Mouse (Mus musculus): ENCODE measurements around the gene Cyp46a1. TPM values are rescaled to one million over a fixed set of nuclear protein-coding genes. Genes with fewer than 3 reads are reported as not detected.

Gene Cyp46a1
- polyA plus RNA-seq, 1 experiment from 2014 or later, result 6.5 TPM

DNA sequence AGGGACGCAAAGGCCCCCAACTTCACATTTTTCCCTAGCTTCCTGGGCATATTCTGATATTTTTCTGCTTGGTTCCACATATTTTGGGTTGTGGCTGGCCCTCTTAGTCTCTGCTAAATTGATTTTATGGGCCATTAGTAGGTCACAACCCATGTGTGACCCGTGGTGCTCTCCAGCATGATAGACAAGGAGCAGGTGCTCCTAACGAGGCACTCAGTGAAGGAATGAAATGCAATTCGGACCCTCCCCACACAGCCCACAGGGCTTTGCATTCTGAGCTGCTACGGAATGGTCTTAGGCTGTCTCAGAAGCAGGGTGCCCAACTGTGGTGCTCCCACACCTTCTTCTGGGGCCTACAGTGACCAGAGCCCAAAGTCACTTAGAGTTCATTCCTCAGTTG is 74.9 kb downstream of the Cyp46a1 start:
- Histone ChIP-seq H3K4me3 (no peak overlapping the region), H3K9me3 (no peaks in the 10 kb centered on the region), H3K4me2 (no peak overlapping the region), H3K27me3 (replicated peaks) (no peaks in the 10 kb centered on the region), H3K36me3 (no peaks in the 10 kb centered on the region), H3K9ac (no peak overlapping the region), H3K4me1 (peaks cover 30% of the 10 kb centered on the region), H3K27ac (replicated peaks) (no peak overlapping the region)
- WGBS, result 72% methylated on average over 5 of the region's 5 CpGs
- no peak for ATAC-seq (ENCODE audit: extremely low read depth, insufficient number of reproducible peaks, low FRiP score, low TSS enrichment)

DNA sequence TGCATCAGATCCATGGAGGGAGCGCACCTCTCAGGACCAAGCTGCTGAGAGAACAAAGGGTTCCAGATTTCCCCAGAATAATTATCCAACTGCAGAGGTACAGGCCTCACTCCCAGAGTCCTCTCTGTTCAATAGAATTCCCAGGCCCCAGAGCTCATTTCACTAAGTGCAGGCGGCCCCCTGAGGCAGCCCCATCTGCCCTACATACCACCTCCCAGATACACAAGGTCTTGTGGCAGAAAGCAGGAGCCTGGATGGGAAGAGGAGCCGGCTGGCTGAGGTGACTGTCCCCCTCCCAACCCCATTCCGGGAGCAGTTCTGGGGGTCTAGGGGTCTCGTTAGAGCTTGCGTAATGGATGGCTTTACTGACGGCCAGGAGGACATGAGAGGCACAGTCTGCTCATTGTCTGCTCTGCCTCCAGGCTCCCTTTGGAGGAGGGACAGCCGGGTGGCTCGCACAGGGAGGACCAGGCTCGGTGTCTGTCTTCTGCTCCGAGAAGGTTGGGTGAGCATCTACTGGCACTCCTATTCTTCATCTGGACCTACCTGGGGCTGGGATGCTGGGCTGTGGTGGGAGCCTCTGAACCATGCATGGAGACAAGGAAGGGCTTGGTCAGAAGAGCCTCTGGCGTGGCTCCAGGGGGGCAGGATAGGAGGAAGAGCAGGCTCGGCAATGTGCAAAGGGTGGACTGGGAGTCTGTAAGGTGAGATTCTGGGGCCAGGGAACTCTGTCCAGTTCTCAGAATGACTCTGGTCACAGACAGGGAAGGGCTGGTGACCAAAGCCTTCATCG is 76.4 kb downstream of the Cyp46a1 start:
- ATAC-seq (ENCODE audit: extremely low read depth, insufficient number of reproducible peaks, low FRiP score, low TSS enrichment), result no peak
- Histone ChIP-seq H3K9ac (peak overlapping the region; percentile 33; the same call in 1 of the 2 replicates), H3K27ac (replicated peaks) (no peak overlapping the region), H3K4me3 (no peak overlapping the region), H3K4me1 (peaks cover 22% of the 10 kb centered on the region), H3K27me3 (replicated peaks) (no peaks in the 10 kb centered on the region), H3K36me3 (no peaks in the 10 kb centered on the region), H3K9me3 (no peaks in the 10 kb centered on the region), H3K4me2 (no peak overlapping the region)
- 60% methylated on average over 14 of the region's 14 CpGs for WGBS

Other genes with a start within 250 kb of the Cyp46a1 start
- 63.0 and 65.7 TPM in 2 replicates for gene Setd3, start 155.1 kb upstream of the Cyp46a1 start, polyA plus RNA-seq (2015; fragmentation: Nextera tagmentation; extraction: Ambion mirVana)
- gene Ccnk, start 154.8 kb upstream of the Cyp46a1 start, polyA plus RNA-seq (2015; fragmentation: Nextera tagmentation; extraction: Ambion mirVana), result 2.2 and 2.8 TPM in 2 replicates
- 4.9 and 5.8 TPM in 2 replicates for gene Ccdc85c, start 59.0 kb upstream of the Cyp46a1 start, polyA plus RNA-seq (2015; fragmentation: Nextera tagmentation; extraction: Ambion mirVana)
- 0.71 and 1.1 TPM in 2 replicates for gene Hhipl1, start 28.1 kb upstream of the Cyp46a1 start, polyA plus RNA-seq (2015; fragmentation: Nextera tagmentation; extraction: Ambion mirVana)
- gene Eml1, start 36.6 kb downstream of the Cyp46a1 start, polyA plus RNA-seq (2015; fragmentation: Nextera tagmentation; extraction: Ambion mirVana), result 49.9 and 52.8 TPM in 2 replicates
- gene Evl, start 220.3 kb downstream of the Cyp46a1 start, polyA plus RNA-seq (2015; fragmentation: Nextera tagmentation; extraction: Ambion mirVana), result 30.6 and 36.1 TPM in 2 replicates

Data from heart, embryonic 13.5 days (tissue).